Mouse (Mus musculus) gastrocnemius, adult 2 months (tissue): Measurements from ENCODE around the gene Gm10226. TPM values are rescaled to one million over a fixed set of nuclear protein-coding genes. Genes with fewer than 3 reads are reported as not detected.
"Not testable (repeated sequence)": the region's sequence is repeated elsewhere in the genome, so short reads cannot be mapped to it uniquely, and the experiment has no call there.

Experiments
- DNase-seq: peaks from one replicate; pipeline ENCODE4 v3.0.0; 2022
- H3K27ac ChIP-seq: fragments of 200-600 bp; 2 replicates; pipeline ENCODE4 v1.8.1; 2022; ENCODE audit warnings: mild to moderate bottlenecking
- H3K4me3 ChIP-seq: fragments of 200-600 bp; 2 replicates; pipeline ENCODE4 v1.8.1; 2022; ENCODE audit warnings: mild to moderate bottlenecking, moderate library complexity
- CTCF ChIP-seq: fragments of 200-600 bp; IDR thresholded peaks from 2 replicates; pipeline ENCODE4 v1.8.1; 2022; ENCODE audit warnings: antibody characterized with exemption, mild to moderate bottlenecking, moderate library complexity
- intact Hi-C: fragments of 180-260 bp; cut with DNase I; formaldehyde crosslinking; loops from one replicate; pipeline ENCODE4 v1.15.1; 2025
- total RNA-seq, 2 experiments: library from RNA; stranded (reverse); gene quantifications; 2 replicates each; pipeline ENCODE4 v1.2.3; 2021

The Gm10226 gene
- total RNA-seq, 2 experiments from 2014 or later = not detected

DNA sequence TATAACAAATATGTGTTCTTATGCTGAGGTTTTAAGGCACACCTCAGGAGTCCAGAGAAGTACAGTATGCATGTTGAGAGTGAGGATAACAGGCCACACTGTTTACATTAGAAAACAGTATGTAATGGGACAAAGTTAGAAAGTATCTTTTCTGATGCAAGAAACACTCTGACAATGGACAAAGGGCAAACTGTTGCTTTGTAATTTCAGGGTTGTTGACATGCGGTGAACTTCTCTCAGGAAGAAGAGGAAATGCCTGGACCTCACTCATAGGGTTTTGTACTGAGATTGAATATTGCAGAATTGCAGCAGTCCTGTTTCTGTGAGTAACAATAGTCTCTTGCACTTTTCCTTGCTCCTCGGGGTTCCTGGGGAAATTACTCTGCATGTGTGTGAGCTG lies 16.7 kb downstream of the Gm10226 start:
- Histone ChIP-seq H3K27ac (peak overlapping the region; percentile 87; the same call in 1 of the 2 replicates), H3K4me3 (peak overlapping the region; percentile 73)
- no peak for TF ChIP-seq CTCF
- intact Hi-C loops = loop anchor here (10.0 kb wide), 1 partner anchor 256 kb away; the partner anchor contains the start of genes Zfp942 and Zfp943
- DNase-seq = no peak

GRCm38 (mm10) chr17:21730495-21730894 lies 38.8 kb downstream of the Gm10226 start, which contains the start of gene Zfp229:
Zfp229 (plus strand) TSS chr17:21730795.
- intact Hi-C loops = loop anchor here (10.0 kb wide), 1 partner anchor 196 kb away; the partner anchor contains the start of gene Zfp52
- not testable (repeated sequence) for DNase-seq, H3K27ac ChIP-seq, H3K4me3 ChIP-seq

DNA sequence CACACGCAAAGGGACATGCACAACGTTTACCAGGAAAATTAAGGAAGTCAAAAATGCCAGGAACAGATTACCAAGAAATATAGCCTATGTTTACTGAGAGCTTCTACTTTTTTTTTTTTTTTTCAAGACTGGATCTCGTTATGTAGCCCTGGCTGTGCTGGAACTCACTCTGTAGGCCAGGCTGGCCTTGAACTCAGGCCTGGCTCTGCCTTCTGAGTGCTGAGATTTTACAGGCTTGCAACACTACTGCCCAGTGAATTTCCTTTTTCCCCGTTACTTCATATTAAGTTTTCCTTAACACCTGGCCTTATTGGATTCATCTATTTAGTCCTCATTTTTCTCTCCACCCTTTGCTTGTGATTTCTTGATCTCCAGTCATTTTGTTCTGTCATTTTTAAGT lies 41.4 kb downstream of the Gm10226 start:
- Histone ChIP-seq H3K27ac (peak overlapping the region; percentile 85), H3K4me3 (peak overlapping the region; percentile 94)
- DNase-seq = no peak
- intact Hi-C loops = loop anchor here (10.0 kb wide), 1 partner anchor 198 kb away; the partner anchor contains the start of gene Zfp52
- no peak for TF ChIP-seq CTCF

DNA sequence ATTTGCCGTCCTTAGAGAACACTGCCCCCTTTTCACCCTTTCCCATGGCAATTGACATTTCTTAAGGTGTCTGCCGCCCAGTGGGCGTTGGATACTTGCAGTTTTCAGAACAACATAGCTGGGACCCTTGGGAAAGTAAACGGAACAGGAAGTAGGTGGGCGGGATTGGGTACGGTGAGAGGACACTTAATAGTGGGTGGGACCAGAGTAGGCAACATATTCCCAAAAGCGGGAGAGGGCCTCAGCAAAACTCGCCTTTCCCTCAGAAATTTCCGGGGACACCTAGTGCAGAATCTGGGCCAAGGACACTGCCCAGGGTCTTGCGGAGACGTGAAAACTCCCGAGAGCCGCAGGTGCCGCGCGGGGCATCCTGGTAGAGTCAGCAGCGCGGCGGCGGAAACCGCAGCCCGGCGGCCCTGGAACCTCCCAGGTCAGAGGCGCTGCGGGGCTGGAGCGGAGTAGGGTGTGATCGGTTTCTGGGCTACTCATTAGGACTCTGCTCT lies 41.9 kb downstream of the Gm10226 start:
- peak; percentile 79 for DNase-seq
- peak overlapping the region; percentile 94 for H3K4me3 ChIP-seq
- TF ChIP-seq CTCF = peak; percentile 27; the same call in 1 of the 2 replicates
- H3K27ac ChIP-seq = peak overlapping the region; percentile 85
- intact Hi-C loops = loop anchor here (10.0 kb wide), 1 partner anchor 199 kb away; the partner anchor contains the start of gene Zfp52

Other genes starting within 250 kb of the Gm10226 start
- 1 to 10 TPM; 9.5 to 9.7 TPM for gene Zfp51, start 241.5 kb upstream of the Gm10226 start, total RNA-seq
- gene Zfp53, start 202.9 kb upstream of the Gm10226 start, total RNA-seq = 1 to 10 TPM; 1.9 to 2.2 TPM
- gene Zfp52, start 156.3 kb upstream of the Gm10226 start, total RNA-seq = 1 to 10 TPM; 5.7 to 8.0 TPM
- 1 to 10 TPM; 1.6 to 3.8 TPM for gene Zfp948, start 124.9 kb upstream of the Gm10226 start, total RNA-seq
- 1 to 10 TPM; 1.8 to 2.1 TPM for gene Zfp983, start 41.2 kb upstream of the Gm10226 start, total RNA-seq
- under 1 TPM; 0.81 to 0.89 TPM for gene Zfp760, start 15.9 kb downstream of the Gm10226 start, total RNA-seq
- 1 to 10 TPM; 4.9 to 6.0 TPM for gene Zfp229, start 38.9 kb downstream of the Gm10226 start, total RNA-seq
- gene Zfp820, start 153.9 kb downstream of the Gm10226 start, total RNA-seq = under 1 TPM; 0.33 TPM
- 1 to 10 TPM in 1 of 2 experiments, under 1 TPM in 1; 0.99 to 1.2 TPM for gene Zfp995, start 218.1 kb downstream of the Gm10226 start, total RNA-seq